Mouse (Mus musculus) small intestine, adult 2 months (tissue): ENCODE data around the gene Usp7. TPM values are rescaled to one million over a fixed set of nuclear protein-coding genes. Genes with fewer than 3 reads are reported as not detected.
A peak's percentile ranks its signal among the peaks of the same experiment; 100 is the strongest.

ENCODE experiments used
- H3K27ac ChIP-seq: fragments of 200-500 bp; 2 replicates; pipeline ENCODE4 v1.5.1; 2012; ENCODE audit warnings: low read depth, low read length, control low read depth, inconsistent platforms; ENCODE audit not compliant: insufficient read depth
- H3K27me3 ChIP-seq: fragments of 200-500 bp; 2 replicates; pipeline ENCODE4 v1.6.1; 2012; ENCODE audit warnings: mild to moderate bottlenecking, moderate library complexity, low read length, inconsistent platforms; ENCODE audit not compliant: control insufficient read depth, insufficient read depth
- H3K36me3 ChIP-seq: fragments of 200-500 bp; 2 replicates; pipeline ENCODE4 v1.6.1; 2012; ENCODE audit warnings: mild to moderate bottlenecking, low read length, control low read depth, inconsistent platforms; ENCODE audit not compliant: control insufficient read depth, insufficient read depth
- H3K4me1 ChIP-seq: fragments of 200-500 bp; 2 replicates; pipeline ENCODE4 v1.6.1; 2012; ENCODE audit warnings: low read length, inconsistent platforms, mixed read lengths; ENCODE audit not compliant: control insufficient read depth, insufficient read depth, insufficient read length
- H3K4me3 ChIP-seq: fragments of 200-500 bp; 2 replicates; pipeline ENCODE4 v1.5.1; 2012; ENCODE audit warnings: low read depth, mild to moderate bottlenecking, control low read depth, inconsistent platforms, low read length, moderate library complexity
- CTCF ChIP-seq: fragments of 200-500 bp; IDR thresholded peaks from 2 replicates; pipeline ENCODE4 v1.5.1; 2012; ENCODE audit warnings: low read depth, mild to moderate bottlenecking, control low read depth, inconsistent platforms, low read length, moderate library complexity, mixed read lengths; ENCODE audit not compliant: insufficient replicate concordance, insufficient read length; ENCODE audit errors: extremely low read depth
- POLR2A ChIP-seq: fragments of 200-500 bp; IDR thresholded peaks from 2 replicates; pipeline ENCODE4 v1.6.1; 2012; ENCODE audit warnings: low read depth, mild to moderate bottlenecking, control low read depth, inconsistent platforms, low read length, moderate library complexity
- WGBS: fragments of 180-500 bp; shearing (Covaris S2); methylation state at CpG from one replicate; pipeline ENCODE4 v1.1.7; 2018; 5-methylcytosine and 5-hydroxymethylcytosine counted together
- polyA plus RNA-seq: library from polyadenylated mRNA; depleted of rRNA; stranded (reverse); fragments of >200 nt; gene quantifications from 2 replicates; pipeline ENCODE4 v1.2.3, GENCODE M21; 2012

Gene Usp7
- polyA plus RNA-seq, 1 experiment: 11.1 TPM

GRCm38 (mm10) chr16:8658764-8659163 is 133.3 kb downstream of the Usp7 start:
- peaks cover 75% of the 10 kb centered on the region for H3K36me3 ChIP-seq
- no peaks in the 10 kb centered on the region for H3K27me3 ChIP-seq
- H3K4me3 ChIP-seq: no peak overlapping the region
- TF ChIP-seq POLR2A: no peak
- TF ChIP-seq CTCF: no peak
- H3K27ac ChIP-seq: no peak overlapping the region
- 93% methylated on average over 4 of the region's 4 CpGs for WGBS
- H3K4me1 ChIP-seq: peaks cover 3% of the 10 kb centered on the region; the same call in 1 of the 2 replicates

GRCm38 (mm10) chr16:8658349-8658748 is 133.8 kb downstream of the Usp7 start:
- H3K27me3 ChIP-seq: no peaks in the 10 kb centered on the region
- H3K36me3 ChIP-seq: peaks cover 74% of the 10 kb centered on the region
- TF ChIP-seq POLR2A (no peak), CTCF (no peak)
- peaks cover 3% of the 10 kb centered on the region; the same call in 1 of the 2 replicates for H3K4me1 ChIP-seq
- H3K4me3 ChIP-seq: no peak overlapping the region
- 86% methylated on average over 4 of the region's 4 CpGs for WGBS
- H3K27ac ChIP-seq: no peak overlapping the region

- TF ChIP-seq POLR2A: no peak
- no peak for TF ChIP-seq CTCF
- peaks cover 3% of the 10 kb centered on the region; the same call in 1 of the 2 replicates for H3K4me1 ChIP-seq
- peaks cover 73% of the 10 kb centered on the region for H3K36me3 ChIP-seq
- H3K27ac ChIP-seq: no peak overlapping the region
- WGBS: 78% methylated on average over 2 of the region's 2 CpGs
- H3K4me3 ChIP-seq: no peak overlapping the region
- no peaks in the 10 kb centered on the region for H3K27me3 ChIP-seq
Measured at GRCm38 (mm10) chr16:8656256-8656655, 135.9 kb downstream of the Usp7 start.

GRCm38 (mm10) chr16:8655599-8655998 is 136.5 kb downstream of the Usp7 start:
- no peaks in the 10 kb centered on the region for H3K27me3 ChIP-seq
- peaks cover 76% of the 10 kb centered on the region for H3K36me3 ChIP-seq
- peaks cover 3% of the 10 kb centered on the region; the same call in 1 of the 2 replicates for H3K4me1 ChIP-seq
- no peak overlapping the region for H3K27ac ChIP-seq
- WGBS: 73% methylated on average over 9 of the region's 9 CpGs
- no peak overlapping the region for H3K4me3 ChIP-seq
- no peak for TF ChIP-seq POLR2A
- peak; percentile 29; the same call in 1 of the 2 replicates for TF ChIP-seq CTCF

GRCm38 (mm10) chr16:8655108-8655507 is 137.0 kb downstream of the Usp7 start:
- Histone ChIP-seq H3K27ac (no peak overlapping the region), H3K36me3 (peaks cover 75% of the 10 kb centered on the region), H3K4me1 (peaks cover 3% of the 10 kb centered on the region; the same call in 1 of the 2 replicates), H3K27me3 (no peaks in the 10 kb centered on the region), H3K4me3 (no peak overlapping the region)
- 85% methylated on average over 6 of the region's 6 CpGs for WGBS
- TF ChIP-seq CTCF (no peak), POLR2A (no peak)

- Histone ChIP-seq H3K4me3 (no peak overlapping the region), H3K36me3 (peaks cover 86% of the 10 kb centered on the region), H3K27ac (no peak overlapping the region), H3K4me1 (no peaks in the 10 kb centered on the region), H3K27me3 (no peaks in the 10 kb centered on the region)
- WGBS: 92% methylated on average over 3 of the region's 3 CpGs
- TF ChIP-seq CTCF: no peak
- TF ChIP-seq POLR2A: no peak
Measured at GRCm38 (mm10) chr16:8650007-8650406, 142.1 kb downstream of the Usp7 start.

- TF ChIP-seq POLR2A (no peak), CTCF (no peak)
- H3K36me3 ChIP-seq: peaks cover 77% of the 10 kb centered on the region
- 80% methylated on average over 6 of the region's 6 CpGs for WGBS
Measured at GRCm38 (mm10) chr16:8645546-8645945, 146.6 kb downstream of the Usp7 start.

More at GRCm38 (mm10) chr16:8645546-8645945, 146.6 kb downstream of the Usp7 start:
- peaks cover under 1% of the 10 kb centered on the region; the same call in 1 of the 2 replicates for H3K4me1 ChIP-seq
- no peak overlapping the region for H3K27ac ChIP-seq
- H3K27me3 ChIP-seq: no peaks in the 10 kb centered on the region
- H3K4me3 ChIP-seq: no peak overlapping the region
